ENCODE assay signal across 14 mouse cellular contexts in genomic region chr5:135002151-135002550, GRCm38 (mm10). TPM values are rescaled to one million over a fixed set of nuclear protein-coding genes. Genes with fewer than 3 reads are reported as not detected.
DNase-seq lines count a peak whose midpoint lies in the region; ATAC-seq and TF ChIP-seq lines count a peak whose summit lies in the region.
"Had no signal": no experiment of that assay in that cellular context is flagged by ENCODE, and none has a peak within 500 bp of the region (broad histone marks: within the 10 kb centered on the region; RNA-seq: fewer than 3 reads in every experiment).

No protein-coding gene starts in this region.

- 66% methylated on average over 5 of the region's 5 CpGs for WGBS in forebrain, embryonic 10.5 days
- 64% methylated on average over 5 of the region's 5 CpGs for WGBS in forebrain, postnatal 0 days
- WGBS in intestine, postnatal 0 days: 32% methylated on average over 5 of the region's 5 CpGs
- 18% methylated on average over 5 of the region's 5 CpGs for WGBS in small intestine, adult 2 months

- no peak for ATAC-seq in forebrain, postnatal 0 days
- peak; percentile 34 for ATAC-seq in intestine, postnatal 0 days

- DNase-seq in forebrain, embryonic 10.5 days (ENCODE audit: extremely low spot score, low spot score): no peak
- no peak for DNase-seq in forebrain, postnatal 0 days
- peak; percentile 80 to 81 for DNase-seq in kidney, postnatal 36 days
- no peak for DNase-seq in gastrocnemius, postnatal 36 days
- DNase-seq in right cerebral cortex, postnatal 25 days: no peak
- no peak for DNase-seq in right cerebral cortex, postnatal 4 days
- DNase-seq: adrenal gland, postnatal 25 days; cerebellum, postnatal 10 days; liver, embryonic 13.5 days had no signal

- no peaks in the 10 kb centered on the region for H3K36me3 ChIP-seq in forebrain, embryonic 10.5 days (replicated peaks)
- H3K36me3 ChIP-seq in forebrain, postnatal 0 days (ENCODE audit: insufficient read depth): no peaks in the 10 kb centered on the region
- H3K36me3 ChIP-seq in intestine, postnatal 0 days (ENCODE audit: control insufficient read depth, insufficient read depth): no peaks in the 10 kb centered on the region
- no peaks in the 10 kb centered on the region for H3K36me3 ChIP-seq in small intestine, adult 2 months (ENCODE audit: control insufficient read depth, insufficient read depth, low read length)
- H3K36me3 ChIP-seq: hindbrain, embryonic 12.5 days; liver, embryonic 13.5 days; midbrain, embryonic 12.5 days had no signal

- no peak overlapping the region for H3K4me3 ChIP-seq in forebrain, embryonic 10.5 days
- no peak overlapping the region for H3K4me3 ChIP-seq in forebrain, postnatal 0 days (ENCODE audit: low read depth, low read length)
- H3K4me3 ChIP-seq in intestine, postnatal 0 days (ENCODE audit: low read depth, low read length): no peak overlapping the region
- H3K4me3 ChIP-seq in small intestine, adult 2 months (ENCODE audit: low read depth, low read length): no peak overlapping the region
- H3K4me3 ChIP-seq: hindbrain, embryonic 12.5 days; left cerebral cortex, adult 2 months; liver, embryonic 13.5 days; midbrain, embryonic 12.5 days had no signal

- no peak overlapping the region for H3K9ac ChIP-seq in forebrain, postnatal 0 days
- no peak overlapping the region for H3K9ac ChIP-seq in intestine, postnatal 0 days (ENCODE audit: low read depth, low read length)
- H3K9ac ChIP-seq: hindbrain, embryonic 12.5 days; liver, embryonic 13.5 days; midbrain, embryonic 12.5 days had no signal

- no peak for TF ChIP-seq POLR2A in small intestine, adult 2 months (IDR thresholded peaks at IDR 0.05; ENCODE audit: low read depth, low read length)

- no peak overlapping the region for H3K4me2 ChIP-seq in forebrain, postnatal 0 days (ENCODE audit: low read depth)
- no peak overlapping the region for H3K4me2 ChIP-seq in intestine, postnatal 0 days (replicated peaks; ENCODE audit: low read depth)

- no peaks in the 10 kb centered on the region for H3K9me3 ChIP-seq in forebrain, embryonic 10.5 days
- H3K9me3 ChIP-seq in forebrain, postnatal 0 days (ENCODE audit: low read length): no peaks in the 10 kb centered on the region
- no peaks in the 10 kb centered on the region for H3K9me3 ChIP-seq in intestine, postnatal 0 days (ENCODE audit: control insufficient read depth)
- H3K9me3 ChIP-seq: hindbrain, embryonic 12.5 days; liver, embryonic 13.5 days; midbrain, embryonic 12.5 days had no signal

- TF ChIP-seq CTCF in forebrain, postnatal 0 days (IDR thresholded peaks at IDR 0.05; ENCODE audit: low read depth): no peak
- TF ChIP-seq CTCF in intestine, postnatal 0 days (IDR thresholded peaks at IDR 0.05; ENCODE audit: low read depth): no peak
- TF ChIP-seq CTCF in small intestine, adult 2 months (IDR thresholded peaks at IDR 0.05; ENCODE audit: extremely low read depth, insufficient read length, insufficient replicate concordance, low read depth, low read length): no peak

- intact Hi-C loops in gastrocnemius, postnatal 36 days (cut with DNase I): no loop called here

- no peaks in the 10 kb centered on the region for H3K27me3 ChIP-seq in forebrain, embryonic 10.5 days (ENCODE audit: poor library complexity, severe bottlenecking)
- H3K27me3 ChIP-seq in forebrain, postnatal 0 days (ENCODE audit: insufficient read depth, low read length): no peaks in the 10 kb centered on the region
- no peaks in the 10 kb centered on the region for H3K27me3 ChIP-seq in intestine, postnatal 0 days (replicated peaks; ENCODE audit: control insufficient read depth, insufficient read depth, low read length)
- H3K27me3 ChIP-seq in small intestine, adult 2 months (ENCODE audit: control insufficient read depth, insufficient read depth, low read length): no peaks in the 10 kb centered on the region
- H3K27me3 ChIP-seq: hindbrain, embryonic 12.5 days had no signal

- H3K27ac ChIP-seq in forebrain, embryonic 10.5 days: 0 out of 2 replicates have a peak overlapping the region, but pooled peaks have one; percentile 51
- no peak overlapping the region for H3K27ac ChIP-seq in forebrain, postnatal 0 days (ENCODE audit: low read depth, low read length)
- peak overlapping the region; percentile 75 for H3K27ac ChIP-seq in intestine, postnatal 0 days (ENCODE audit: low read depth, low read length)
- peak overlapping the region; percentile 98 for H3K27ac ChIP-seq in small intestine, adult 2 months (ENCODE audit: insufficient read depth, low read depth, low read length)
- H3K27ac ChIP-seq: hindbrain, embryonic 12.5 days; left cerebral cortex, adult 2 months; liver, embryonic 13.5 days; midbrain, embryonic 12.5 days had no signal

- H3K4me1 ChIP-seq in forebrain, embryonic 10.5 days: peaks cover 25% of the 10 kb centered on the region
- peaks cover 7% of the 10 kb centered on the region; the same call in 1 of the 2 replicates for H3K4me1 ChIP-seq in forebrain, postnatal 0 days (ENCODE audit: insufficient read depth)
- H3K4me1 ChIP-seq in intestine, postnatal 0 days (replicated peaks; ENCODE audit: control insufficient read depth, insufficient read depth, low read length): 0 out of 2 replicates have a peak, but pooled peaks cover 4% of the 10 kb centered on the region
- H3K4me1 ChIP-seq in small intestine, adult 2 months (ENCODE audit: control insufficient read depth, insufficient read depth, insufficient read length, low read length): peaks cover 14% of the 10 kb centered on the region

RNA-seq across cellular contexts. Expression of gene Abhd11, which starts 6.8 kb away (rescaled TPM):
- 40.1 and 40.8 TPM in 2 replicates for polyA plus RNA-seq in forebrain, embryonic 10.5 days (2016; fragmentation: Nextera tagmentation; extraction: Ambion mirVana)
- total RNA-seq in forebrain, postnatal 0 days (2014; rRNA removed): 46.3 and 61.1 TPM in 2 replicates
- 86.7 and 91.4 TPM in 2 replicates for polyA plus RNA-seq in forebrain, postnatal 0 days (2015; fragmentation: Nextera tagmentation; extraction: Ambion mirVana)
- 60.1 and 61.9 TPM in 2 replicates for polyA plus RNA-seq in intestine, postnatal 0 days (2015; fragmentation: Nextera tagmentation; extraction: Ambion mirVana)
- 48.1 and 90.7 TPM in 2 replicates for polyA plus RNA-seq in small intestine, adult 2 months (2012; rRNA removed)
- 10 to 100 TPM; 51.6 to 57.0 TPM for total RNA-seq in gastrocnemius, postnatal 36 days (2021)

RNA-seq across cellular contexts. Expression of gene Cldn3, which starts 16.1 kb away (rescaled TPM):
- polyA plus RNA-seq in forebrain, embryonic 10.5 days (2016; fragmentation: Nextera tagmentation; extraction: Ambion mirVana): 10.8 and 14.9 TPM in 2 replicates
- 5.5 and 8.8 TPM in 2 replicates for total RNA-seq in forebrain, postnatal 0 days (2014; rRNA removed)
- 10.6 and 10.9 TPM in 2 replicates for polyA plus RNA-seq in forebrain, postnatal 0 days (2015; fragmentation: Nextera tagmentation; extraction: Ambion mirVana)
- 96.0 and 116 TPM in 2 replicates for polyA plus RNA-seq in intestine, postnatal 0 days (2015; fragmentation: Nextera tagmentation; extraction: Ambion mirVana)
- 1,043 and 2,448 TPM in 2 replicates for polyA plus RNA-seq in small intestine, adult 2 months (2012; rRNA removed)
- not detected for total RNA-seq in gastrocnemius, postnatal 36 days (2021)

RNA-seq across cellular contexts. Expression of gene Stx1a, which starts 21.1 kb away (rescaled TPM):
- 8.7 and 10.0 TPM in 2 replicates for polyA plus RNA-seq in forebrain, embryonic 10.5 days (2016; fragmentation: Nextera tagmentation; extraction: Ambion mirVana)
- 152 and 167 TPM in 2 replicates for total RNA-seq in forebrain, postnatal 0 days (2014; rRNA removed)
- 143 and 171 TPM in 2 replicates for polyA plus RNA-seq in forebrain, postnatal 0 days (2015; fragmentation: Nextera tagmentation; extraction: Ambion mirVana)
- polyA plus RNA-seq in intestine, postnatal 0 days (2015; fragmentation: Nextera tagmentation; extraction: Ambion mirVana): 5.6 and 6.5 TPM in 2 replicates
- 4.6 and 5.1 TPM in 2 replicates for polyA plus RNA-seq in small intestine, adult 2 months (2012; rRNA removed)
- under 1 TPM; 0.59 to 0.74 TPM for total RNA-seq in gastrocnemius, postnatal 36 days (2021)

RNA-seq across cellular contexts. Expression of gene Cldn4, which starts 55.4 kb away (rescaled TPM):
- 6.2 and 6.3 TPM in 2 replicates for polyA plus RNA-seq in forebrain, embryonic 10.5 days (2016; fragmentation: Nextera tagmentation; extraction: Ambion mirVana)
- total RNA-seq in forebrain, postnatal 0 days (2014; rRNA removed): not detected in 2 replicates
- not detected in 2 replicates for polyA plus RNA-seq in forebrain, postnatal 0 days (2015; fragmentation: Nextera tagmentation; extraction: Ambion mirVana)
- polyA plus RNA-seq in intestine, postnatal 0 days (2015; fragmentation: Nextera tagmentation; extraction: Ambion mirVana): 62.1 and 76.6 TPM in 2 replicates
- 112 and 571 TPM in 2 replicates for polyA plus RNA-seq in small intestine, adult 2 months (2012; rRNA removed)
- total RNA-seq in gastrocnemius, postnatal 36 days (2021): not detected
- total RNA-seq: adrenal gland, postnatal 25 days; left cerebral cortex, adult 2 months had no signal

Comparison
In these comparisons a context has a peak if more than half of its experiments do, and no peak if none do; other contexts are left out.
1. RNA of gene Stx1a, which starts 21.1 kb away (polyA plus RNA-seq): 143 to 171 TPM in forebrain, postnatal 0 days; 8.7 to 10.0 TPM in forebrain, embryonic 10.5 days, 5.6 to 6.5 TPM in intestine, postnatal 0 days and 4.6 to 5.1 TPM in small intestine, adult 2 months; every median in the first group is over 10 times any median in the second.
2. DNase-seq: peak in kidney, postnatal 36 days (2 of 2); none in forebrain, embryonic 10.5 days (single experiment), forebrain, postnatal 0 days (single experiment), gastrocnemius, postnatal 36 days (0 of 2), right cerebral cortex, postnatal 25 days (single experiment) and right cerebral cortex, postnatal 4 days (single experiment).